Mouse (Mus musculus) midbrain, postnatal 0 days (tissue): ENCODE results near the gene Pacsin3. TPM values are rescaled to one million over a fixed set of nuclear protein-coding genes. Genes with fewer than 3 reads are reported as not detected.

ENCODE experiments used
- ATAC-seq: fragments of 200-750 bp; cut with Nextera tagmentation; 2 replicates; pipeline ENCODE4 v1.8.0; 2017; ENCODE audit warnings: moderate number of reproducible peaks, mild to moderate bottlenecking, moderate TSS enrichment, moderate library complexity; ENCODE audit not compliant: low FRiP score
- DNase-seq: peaks from one replicate; pipeline ENCODE4 v3.0.0-alpha.2; 2015; ENCODE audit warnings: low spot score
- H3K27ac ChIP-seq: fragments of 300-500 bp; sonication (generic); 2 replicates; pipeline ENCODE4 v1.5.1; 2014; ENCODE audit warnings: low read depth, mild to moderate bottlenecking, low read length, mixed read lengths
- H3K27me3 ChIP-seq: fragments of 300-500 bp; sonication (generic); 2 replicates; pipeline ENCODE4 v1.6.1; 2014; ENCODE audit warnings: low read length, control low read depth, mixed read lengths; ENCODE audit not compliant: insufficient read depth
- H3K36me3 ChIP-seq: fragments of 300-500 bp; sonication (generic); 2 replicates; pipeline ENCODE4 v1.6.1; 2014; ENCODE audit warnings: low read length, control low read depth, mixed read lengths; ENCODE audit not compliant: insufficient read depth
- H3K4me1 ChIP-seq: fragments of 300-500 bp; sonication (generic); 2 replicates; pipeline ENCODE4 v1.6.1; 2014; ENCODE audit warnings: mild to moderate bottlenecking, control low read depth, antibody characterized with exemption, low read length, mixed read lengths; ENCODE audit not compliant: insufficient read depth
- H3K4me2 ChIP-seq: fragments of 300-500 bp; sonication (generic); 2 replicates; pipeline ENCODE4 v1.6.1; 2014; ENCODE audit warnings: low read depth, mild to moderate bottlenecking, low read length, mixed read lengths; ENCODE audit not compliant: poor library complexity, severe bottlenecking
- H3K4me3 ChIP-seq: fragments of 300-500 bp; sonication (generic); 2 replicates; pipeline ENCODE4 v1.5.1; 2014; ENCODE audit warnings: low read depth, mild to moderate bottlenecking, low read length, moderate library complexity
- H3K9ac ChIP-seq: fragments of 300-500 bp; sonication (generic); replicated peaks from 2 replicates; pipeline ENCODE4 v1.6.1; 2014; ENCODE audit warnings: mild to moderate bottlenecking, low read length, moderate library complexity, mixed read lengths; ENCODE audit not compliant: poor library complexity, severe bottlenecking
- H3K9me3 ChIP-seq: fragments of 300-500 bp; sonication (generic); 2 replicates; pipeline ENCODE4 v1.6.1; 2016; ENCODE audit warnings: low read length, control low read depth
- CTCF ChIP-seq: IDR thresholded peaks from 2 replicates; pipeline ENCODE4 v1.5.1; 2016; ENCODE audit warnings: antibody characterized with exemption, mild to moderate bottlenecking
- WGBS: fragments of 180-500 bp; shearing (Covaris S2); extraction: QIAGEN DNeasy Blood & Tissue Kit; methylation state at CpG from one replicate; pipeline ENCODE4 v1.1.7; 2014; 5-methylcytosine and 5-hydroxymethylcytosine counted together
- polyA plus RNA-seq: library from polyadenylated mRNA; unstranded; fragments of >200 nt; fragmentation: Nextera tagmentation; extraction: Ambion mirVana; gene quantifications from 2 replicates; pipeline ENCODE4 v1.2.1, GENCODE M21; 2015
- total RNA-seq: library from RNA; depleted of rRNA; stranded (reverse); fragments of >200 nt; gene quantifications from 2 replicates; pipeline ENCODE4 v1.2.3, GENCODE M21; 2014; rRNA removed

Gene Pacsin3
- total RNA-seq (17.5 and 22.6 TPM in 2 replicates), polyA plus RNA-seq (17.7 and 18.7 TPM in 2 replicates)

- Histone ChIP-seq H3K4me1 (no peaks in the 10 kb centered on the region), H3K36me3 (no peaks in the 10 kb centered on the region), H3K9ac (peak within 1 kb of the TSS; percentile 56), H3K4me3 (peak within 1 kb of the TSS; percentile 58), H3K9me3 (no peaks in the 10 kb centered on the region), H3K4me2 (peak within 1 kb of the TSS; percentile 100), H3K27me3 (0 out of 2 replicates have a peak, but pooled peaks cover 10% of the 10 kb centered on the region), H3K27ac (peak within 1 kb of the TSS; percentile 12; the same call in 1 of the 2 replicates)
- ATAC-seq, result no peak
- TF ChIP-seq CTCF, result no peak
- under 1% methylated on average over 27 of the region's 27 CpGs for WGBS
- no peak for DNase-seq
These were observed at the start of gene Pacsin3 for GRCm38 (mm10) chr2:91255661-91256150. Pacsin3 (plus strand) TSS chr2:91255954.

GRCm38 (mm10) chr2:91206254-91206775, 49.4 kb upstream of the Pacsin3 start:
- H3K4me3 ChIP-seq, result no peak overlapping the region
- no peaks in the 10 kb centered on the region for H3K9me3 ChIP-seq
- DNase-seq, result no peak
- peaks cover 12% of the 10 kb centered on the region; the same call in 1 of the 2 replicates for H3K4me1 ChIP-seq
- no peak overlapping the region for H3K4me2 ChIP-seq
- H3K27me3 ChIP-seq, result no peaks in the 10 kb centered on the region
- no peak for ATAC-seq
- H3K9ac ChIP-seq, result no peak overlapping the region
- no peak for TF ChIP-seq CTCF
- H3K27ac ChIP-seq, result no peak overlapping the region
- H3K36me3 ChIP-seq, result peaks cover 45% of the 10 kb centered on the region
- 98% methylated on average over 9 of the region's 9 CpGs for WGBS

DNA sequence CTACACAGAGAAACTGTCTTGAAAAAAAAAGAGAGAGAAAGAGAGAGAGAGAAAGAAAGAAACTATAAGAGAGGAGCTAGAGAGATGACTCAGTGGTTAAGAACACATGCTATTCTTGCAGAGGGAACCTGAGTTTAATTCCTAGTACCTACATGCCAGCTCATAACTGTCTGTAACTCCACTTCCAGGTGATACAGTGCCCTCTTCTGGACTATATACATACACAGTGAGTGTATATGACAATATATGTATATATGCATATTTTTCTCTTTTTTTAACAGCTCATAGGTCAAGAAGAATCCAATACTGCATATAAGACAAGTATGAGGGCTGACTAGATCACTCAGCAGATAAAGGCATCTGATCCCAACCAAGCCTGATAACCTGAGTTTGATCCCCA, 42.4 kb upstream of the Pacsin3 start:
- no peak overlapping the region for H3K9ac ChIP-seq
- H3K36me3 ChIP-seq, result peaks cover 50% of the 10 kb centered on the region
- no peaks in the 10 kb centered on the region for H3K9me3 ChIP-seq
- DNase-seq (no peak), ATAC-seq (no peak)
- H3K4me1 ChIP-seq, result no peaks in the 10 kb centered on the region
- H3K4me3 ChIP-seq, result no peak overlapping the region
- no peak overlapping the region for H3K27ac ChIP-seq
- no peaks in the 10 kb centered on the region for H3K27me3 ChIP-seq
- peak; percentile 32 for TF ChIP-seq CTCF
- no peak overlapping the region for H3K4me2 ChIP-seq

DNA sequence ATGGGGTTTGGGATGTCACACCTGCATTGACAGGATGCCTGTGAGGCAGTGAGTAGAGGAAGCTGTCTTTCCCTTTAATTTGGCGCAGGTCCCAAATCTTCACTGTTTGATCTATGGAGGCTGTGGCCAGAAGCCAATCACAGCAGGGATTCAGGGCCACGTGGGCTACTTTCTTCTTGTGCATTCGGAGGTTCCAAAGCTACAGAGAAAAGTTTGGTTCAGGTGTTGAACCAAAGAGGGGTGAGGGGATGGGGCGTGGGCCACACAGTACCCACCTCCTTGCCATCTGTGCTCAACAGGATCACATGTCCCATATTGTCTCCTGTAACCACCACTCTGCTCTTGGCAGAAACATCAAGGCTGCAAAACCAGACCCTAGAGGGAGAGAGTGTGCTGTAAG, 38.7 kb upstream of the Pacsin3 start:
- Histone ChIP-seq H3K4me1 (no peaks in the 10 kb centered on the region), H3K27ac (no peak overlapping the region), H3K4me2 (no peak overlapping the region), H3K4me3 (no peak overlapping the region), H3K27me3 (no peaks in the 10 kb centered on the region), H3K9me3 (no peaks in the 10 kb centered on the region), H3K36me3 (peaks cover 25% of the 10 kb centered on the region; the same call in 1 of the 2 replicates), H3K9ac (no peak overlapping the region)
- DNase-seq (peak; percentile 50), ATAC-seq (no peak)
- WGBS, result 62% methylated on average over 4 of the region's 4 CpGs
- no peak for TF ChIP-seq CTCF

DNA sequence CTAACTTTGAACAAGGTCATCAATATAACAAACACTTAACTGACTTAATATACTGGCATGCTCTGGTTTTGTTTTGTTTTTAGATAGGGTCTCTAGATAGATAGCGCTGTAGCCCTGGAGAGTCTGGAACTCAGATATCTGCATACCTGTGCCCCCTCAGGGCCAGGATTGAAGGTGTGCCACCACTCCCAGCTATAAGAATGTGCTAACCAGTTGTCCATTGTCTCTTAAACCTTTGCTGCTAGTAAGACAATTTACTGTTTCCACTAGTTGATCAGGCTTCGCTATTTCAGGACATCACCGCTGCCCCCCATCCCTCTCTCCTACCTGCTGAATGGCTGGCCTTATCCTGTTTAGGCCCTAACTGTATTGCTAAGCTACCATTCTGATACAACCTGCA, 35.3 kb upstream of the Pacsin3 start:
- Histone ChIP-seq H3K9me3 (no peaks in the 10 kb centered on the region), H3K27ac (no peak overlapping the region), H3K4me3 (no peak overlapping the region), H3K4me1 (no peaks in the 10 kb centered on the region), H3K9ac (no peak overlapping the region), H3K36me3 (peaks cover 11% of the 10 kb centered on the region; the same call in 1 of the 2 replicates), H3K27me3 (no peaks in the 10 kb centered on the region), H3K4me2 (no peak overlapping the region)
- ATAC-seq (no peak), DNase-seq (no peak)
- no peak for TF ChIP-seq CTCF
- 91% methylated on average over 3 of the region's 3 CpGs for WGBS

DNA sequence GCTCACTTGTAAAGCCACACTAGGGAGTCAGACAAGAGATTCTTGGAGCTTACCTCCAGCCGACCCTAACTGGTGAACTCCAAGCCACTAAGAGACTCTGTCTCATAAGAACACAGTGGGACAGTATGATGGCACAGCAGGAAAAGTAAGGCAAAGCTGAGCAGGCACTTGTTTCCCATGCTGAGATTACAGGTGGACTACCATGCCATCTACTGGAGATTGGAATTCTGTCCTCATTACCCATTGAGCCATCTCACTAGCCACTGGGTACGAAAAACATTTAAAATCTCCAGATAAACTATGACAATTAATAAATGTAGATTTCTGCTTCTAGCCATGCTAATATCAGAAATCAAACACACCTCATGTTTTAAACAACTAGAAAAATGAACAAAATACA, 32.1 kb upstream of the Pacsin3 start:
- WGBS, result 80% methylated on average over 2 of the region's 2 CpGs

More for the DNA sequence above, 32.1 kb upstream of the Pacsin3 start:
- no peak for ATAC-seq
- H3K27ac ChIP-seq, result no peak overlapping the region
- no peaks in the 10 kb centered on the region for H3K4me1 ChIP-seq
- no peaks in the 10 kb centered on the region for H3K27me3 ChIP-seq
- DNase-seq, result no peak
- H3K4me2 ChIP-seq, result no peak overlapping the region
- H3K9me3 ChIP-seq, result no peaks in the 10 kb centered on the region
- no peaks in the 10 kb centered on the region for H3K36me3 ChIP-seq
- H3K4me3 ChIP-seq, result no peak overlapping the region
- no peak overlapping the region for H3K9ac ChIP-seq
- peak; percentile 34; the same call in 1 of the 2 replicates for TF ChIP-seq CTCF
